Mouse (Mus musculus) brain, adult 2 months (tissue): Measurements from ENCODE around the gene Bmp5.
"Not testable (repeated sequence)": the region's sequence is repeated elsewhere in the genome, so short reads cannot be mapped to it uniquely, and the experiment has no call there.

Experiments used
- DNase-seq: peaks from one replicate; pipeline ENCODE4 v3.0.0; 2011; ENCODE audit warnings: low read depth, low spot score

The Bmp5 gene

GRCm38 (mm10) chr9:75775129-75775845, at the start of gene Bmp5:
Bmp5 (plus strand) TSS chr9:75775364.
- DNase-seq, result no peak

- peak; percentile 62 for DNase-seq
Observed at GRCm38 (mm10) chr9:75760075-75760474, 15.1 kb upstream of the Bmp5 start.

- DNase-seq, result no peak
Observed at GRCm38 (mm10) chr9:75761567-75761966, 13.6 kb upstream of the Bmp5 start.

- peak; percentile 68 for DNase-seq
Observed at GRCm38 (mm10) chr9:75762487-75762886, 12.7 kb upstream of the Bmp5 start.

GRCm38 (mm10) chr9:75764792-75765191, 10.4 kb upstream of the Bmp5 start:
- DNase-seq, result no peak

- DNase-seq, result no peak
Observed at GRCm38 (mm10) chr9:75766521-75766920, 8.6 kb upstream of the Bmp5 start.

- DNase-seq, result no peak
Observed at GRCm38 (mm10) chr9:75769042-75769441, 6.1 kb upstream of the Bmp5 start.

GRCm38 (mm10) chr9:75776153-75776552, 989 bp downstream of the Bmp5 start:
- DNase-seq, result no peak

- peak; percentile 55 for DNase-seq
Observed at GRCm38 (mm10) chr9:75778762-75779346, 3.7 kb downstream of the Bmp5 start.

GRCm38 (mm10) chr9:75780558-75781276, 5.6 kb downstream of the Bmp5 start:
- DNase-seq, result no peak

- DNase-seq, result no peak
Observed at GRCm38 (mm10) chr9:75781600-75781999, 6.4 kb downstream of the Bmp5 start.

- DNase-seq, result no peak
Observed at GRCm38 (mm10) chr9:75783573-75783972, 8.4 kb downstream of the Bmp5 start.

GRCm38 (mm10) chr9:75785959-75786358, 10.8 kb downstream of the Bmp5 start:
- peak; percentile 86 for DNase-seq

GRCm38 (mm10) chr9:75787121-75787520, 12.0 kb downstream of the Bmp5 start:
- DNase-seq, result peak; percentile 62

GRCm38 (mm10) chr9:75789879-75790428, 14.8 kb downstream of the Bmp5 start:
- peak; percentile 40 for DNase-seq

- DNase-seq, result no peak
Observed at GRCm38 (mm10) chr9:75804940-75805339, 29.8 kb downstream of the Bmp5 start.

GRCm38 (mm10) chr9:75808179-75808578, 33.0 kb downstream of the Bmp5 start:
- DNase-seq, result not testable (repeated sequence)

GRCm38 (mm10) chr9:75808659-75809058, 33.5 kb downstream of the Bmp5 start:
- no peak for DNase-seq

GRCm38 (mm10) chr9:75815161-75815560, 40.0 kb downstream of the Bmp5 start:
- peak; percentile 11 for DNase-seq

- DNase-seq, result no peak
Observed at GRCm38 (mm10) chr9:75818400-75818799, 43.2 kb downstream of the Bmp5 start.

GRCm38 (mm10) chr9:75832468-75832867, 57.3 kb downstream of the Bmp5 start:
- no peak for DNase-seq

- DNase-seq, result no peak
Observed at GRCm38 (mm10) chr9:75833189-75833732, 58.1 kb downstream of the Bmp5 start.
